Mouse (Mus musculus) cerebellum, adult 2 months (tissue): Measurements from ENCODE around the gene Psmc3ip.

Source experiments
- CTCF ChIP-seq: fragments of 200-500 bp; IDR thresholded peaks from 2 replicates; pipeline ENCODE4 v1.5.1; 2011; ENCODE audit warnings: low read depth, mild to moderate bottlenecking, control low read depth, low read length, moderate library complexity, borderline replicate concordance; ENCODE audit not compliant: insufficient read depth
- POLR2A ChIP-seq: fragments of 200-500 bp; IDR thresholded peaks from 2 replicates; pipeline ENCODE4 v1.6.1; 2011; ENCODE audit warnings: low read length, control low read depth, borderline replicate concordance; ENCODE audit not compliant: insufficient read depth

- TF ChIP-seq POLR2A (no peak), CTCF (no peak)
Observed at GRCm38 (mm10) chr11:101083083-101083697, 12.0 kb downstream of the Psmc3ip start.
